Mouse (Mus musculus): ENCODE measurements around the gene Ddc.

- no peak for TF ChIP-seq CTCF (IDR thresholded peaks at IDR 0.05; ENCODE audit: control insufficient read depth, insufficient read depth, insufficient replicate concordance, low read depth, low read length)
- no peak for TF ChIP-seq POLR2A (IDR thresholded peaks at IDR 0.05; ENCODE audit: control insufficient read depth, low read depth, low read length)
Measured at GRCm38 (mm10) chr11:11907703-11908413, 9.9 kb upstream of the Ddc start.
